Mouse (Mus musculus) layer of hippocampus, postnatal 36 days (tissue): ENCODE measurements around the gene Tmem163. TPM values are rescaled to one million over a fixed set of nuclear protein-coding genes. Genes with fewer than 3 reads are reported as not detected.

Source experiments
- DNase-seq, 2 experiments: peaks; one replicate each; pipeline ENCODE4 v3.0.0; 2022
- total RNA-seq, 2 experiments: library from RNA; stranded (reverse); gene quantifications; 2 replicates each; pipeline ENCODE4 v1.2.3; 2021

Tmem163 gene
- total RNA-seq, 2 experiments from 2014 or later, result 10.4 to 11.7 TPM

DNA sequence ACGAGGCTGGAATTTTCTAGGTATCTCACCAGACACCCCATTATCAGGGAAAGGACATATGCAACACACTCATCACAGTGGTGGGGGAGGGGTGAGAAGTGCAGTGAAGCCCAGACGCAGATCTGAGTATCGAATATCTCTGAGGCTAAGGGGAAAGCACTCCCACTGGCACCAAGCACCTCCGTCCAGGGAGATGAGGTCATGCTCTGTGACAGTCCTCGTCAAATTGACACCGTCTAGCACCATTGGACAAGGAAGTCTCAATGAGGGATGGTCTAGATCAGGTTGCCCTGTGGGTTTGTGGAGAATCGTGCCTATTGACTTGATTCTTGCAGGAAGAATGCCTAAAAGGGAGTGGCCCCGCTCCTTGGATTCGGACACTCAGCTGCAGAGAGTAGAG, 180.6 kb downstream of the Tmem163 start:
- DNase-seq, result no peak

GRCm38 (mm10) chr1:127496737-127497543, 182.4 kb downstream of the Tmem163 start:
- peak in 1 of 2 experiments; percentile 30 for DNase-seq

GRCm38 (mm10) chr1:127487161-127487560, 192.2 kb downstream of the Tmem163 start:
- peak in 1 of 2 experiments; percentile 31 for DNase-seq

- DNase-seq, result peak in 1 of 2 experiments; percentile 50
Observed at GRCm38 (mm10) chr1:127484826-127485225, 194.5 kb downstream of the Tmem163 start.

DNA sequence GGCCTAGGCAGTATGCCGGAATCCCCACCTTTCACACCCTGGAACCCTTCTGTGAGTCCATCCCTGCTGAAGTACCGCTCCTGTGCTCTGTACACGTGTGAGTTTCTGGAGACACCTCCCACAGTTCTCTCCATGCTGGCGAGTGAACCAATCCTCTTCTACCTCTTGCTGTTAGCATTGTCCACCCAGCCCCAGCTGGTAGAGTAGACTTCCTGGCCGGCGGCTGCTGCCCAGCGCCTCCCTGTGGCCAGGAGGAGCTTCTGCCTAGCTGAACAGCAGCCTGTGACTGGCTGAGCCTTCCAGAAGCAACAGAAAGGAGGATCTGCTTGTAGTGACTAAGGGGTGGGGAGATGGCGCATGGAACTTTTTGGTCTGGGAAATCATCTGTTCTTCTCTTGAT, 195.2 kb downstream of the Tmem163 start:
- DNase-seq, result no peak

- no peak for DNase-seq
Observed at GRCm38 (mm10) chr1:127482911-127483310, 196.4 kb downstream of the Tmem163 start.

GRCm38 (mm10) chr1:127475756-127476155, 203.6 kb downstream of the Tmem163 start:
- DNase-seq, result no peak

DNA sequence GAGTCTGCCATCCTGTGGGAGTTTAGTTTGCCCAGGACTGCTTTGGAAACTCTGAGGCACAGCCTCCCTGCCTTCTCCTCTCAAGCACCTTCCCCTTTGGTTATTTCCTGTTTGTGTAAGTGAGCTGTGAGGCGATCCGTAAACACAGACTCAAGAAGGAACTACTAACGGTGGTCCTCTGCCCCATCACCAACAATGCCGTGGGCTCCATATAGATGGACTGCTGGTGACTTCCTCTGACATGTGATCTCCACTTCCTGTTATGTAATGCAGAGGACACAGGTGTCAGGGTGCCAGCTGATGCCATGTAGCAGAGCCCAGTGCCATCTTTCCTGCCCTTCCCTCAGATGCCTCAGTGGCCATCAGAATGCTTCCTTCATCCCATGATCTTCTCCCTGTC, 209.2 kb downstream of the Tmem163 start:
- DNase-seq, result no peak

DNA sequence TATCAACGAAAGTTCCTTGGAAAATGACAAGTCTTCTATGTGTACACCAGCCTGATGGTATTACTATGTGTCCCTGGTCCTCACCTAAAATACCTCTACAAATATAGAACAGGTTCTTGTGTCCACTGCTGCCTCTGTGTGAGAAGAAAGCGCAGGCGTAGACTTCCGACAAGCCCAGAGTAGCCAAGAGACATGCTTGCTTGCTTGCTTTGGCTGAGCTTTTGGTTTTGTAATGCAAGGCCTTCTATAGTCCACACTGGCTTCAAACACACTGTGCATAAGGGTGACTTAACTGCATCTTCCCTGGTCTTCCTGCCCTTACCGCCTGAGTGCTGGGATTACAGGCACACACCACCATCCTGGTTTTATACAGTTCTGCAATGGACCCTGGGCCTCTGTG, 212.1 kb downstream of the Tmem163 start:
- DNase-seq, result no peak

DNA sequence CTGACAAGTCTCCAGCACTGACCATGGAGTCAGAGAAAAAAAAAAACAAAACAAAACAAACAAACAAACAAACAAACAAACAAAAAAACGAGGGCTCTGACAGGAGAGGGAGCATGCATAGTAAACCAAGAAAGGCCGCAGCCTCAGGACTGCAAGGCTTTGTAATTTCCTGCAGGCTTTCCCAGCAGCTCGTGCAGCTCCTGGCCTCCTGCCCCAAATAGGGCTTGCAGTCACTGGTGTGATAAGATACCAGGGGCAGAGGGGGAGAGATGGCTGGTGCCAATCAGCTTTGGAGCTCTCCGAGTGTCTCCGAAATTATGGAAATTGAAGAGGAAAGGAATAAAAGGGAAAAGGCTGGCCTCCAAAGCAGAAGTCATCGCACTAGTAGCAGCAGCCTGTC, 214.1 kb downstream of the Tmem163 start:
- no peak for DNase-seq

DNA sequence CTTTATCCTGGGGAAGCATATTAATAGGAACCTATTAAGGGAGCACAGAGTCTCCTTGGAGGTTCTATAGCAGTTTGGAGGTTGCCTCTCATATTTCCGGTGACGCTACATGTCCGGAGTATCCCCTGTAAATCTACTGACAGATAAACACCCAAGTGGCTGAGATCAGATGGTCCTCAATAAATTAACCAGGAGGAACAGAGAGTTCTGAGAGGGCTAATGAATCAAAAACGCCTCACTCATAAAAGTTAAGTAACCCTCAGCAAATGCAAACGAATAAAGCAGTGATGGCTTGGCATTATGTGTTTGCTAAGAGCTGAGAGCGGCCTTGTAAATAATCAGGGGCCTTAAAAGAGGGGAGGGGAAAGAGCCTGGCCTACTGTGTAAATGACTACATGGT, 215.3 kb downstream of the Tmem163 start:
- no peak for DNase-seq

DNA sequence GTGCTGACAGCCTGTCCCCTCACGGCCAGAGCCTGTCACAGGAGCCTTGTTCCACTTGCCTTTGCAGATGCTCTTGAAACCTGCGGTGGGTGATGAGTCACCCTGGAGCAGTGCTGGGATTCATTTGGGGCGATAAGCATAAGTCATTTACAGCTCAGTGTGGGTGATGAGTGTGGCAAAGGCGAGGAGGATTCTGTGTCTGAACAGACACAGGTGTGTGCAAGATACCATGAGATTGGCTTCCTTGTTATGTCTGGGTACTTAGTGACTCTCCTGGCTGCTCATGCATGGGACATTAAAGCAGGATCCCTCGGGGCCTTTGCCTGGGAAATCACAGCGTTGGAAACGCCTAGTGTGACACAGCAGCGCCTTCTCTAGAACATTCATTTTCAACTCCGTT, 218.3 kb downstream of the Tmem163 start:
- no peak for DNase-seq

GRCm38 (mm10) chr1:127459576-127459975, 219.8 kb downstream of the Tmem163 start:
- DNase-seq, result no peak

DNA sequence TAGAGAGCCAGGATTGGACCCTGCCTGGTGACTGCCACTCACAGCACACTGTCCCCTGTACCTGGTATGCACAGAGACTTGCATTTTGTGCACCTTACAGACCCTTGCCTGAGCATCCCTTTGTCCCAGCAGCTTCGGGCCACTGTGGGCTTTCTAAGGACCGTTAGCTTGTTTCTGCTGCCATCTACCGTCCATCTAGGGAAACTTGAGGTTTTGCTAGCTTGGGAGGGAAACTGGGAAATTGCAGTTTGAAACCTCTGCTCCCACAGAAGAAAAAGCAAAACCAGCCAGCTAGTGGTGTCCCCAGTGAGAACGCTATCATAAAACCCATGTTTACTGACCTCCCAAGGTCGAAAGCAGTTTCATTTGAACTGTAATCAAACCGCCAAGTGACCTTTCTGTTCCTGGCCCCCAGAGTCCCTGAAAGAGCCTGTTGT, 220.3 kb downstream of the Tmem163 start:
- DNase-seq, result peak; percentile 44 to 52

GRCm38 (mm10) chr1:127453397-127453796, 226.0 kb downstream of the Tmem163 start:
- no peak for DNase-seq

DNA sequence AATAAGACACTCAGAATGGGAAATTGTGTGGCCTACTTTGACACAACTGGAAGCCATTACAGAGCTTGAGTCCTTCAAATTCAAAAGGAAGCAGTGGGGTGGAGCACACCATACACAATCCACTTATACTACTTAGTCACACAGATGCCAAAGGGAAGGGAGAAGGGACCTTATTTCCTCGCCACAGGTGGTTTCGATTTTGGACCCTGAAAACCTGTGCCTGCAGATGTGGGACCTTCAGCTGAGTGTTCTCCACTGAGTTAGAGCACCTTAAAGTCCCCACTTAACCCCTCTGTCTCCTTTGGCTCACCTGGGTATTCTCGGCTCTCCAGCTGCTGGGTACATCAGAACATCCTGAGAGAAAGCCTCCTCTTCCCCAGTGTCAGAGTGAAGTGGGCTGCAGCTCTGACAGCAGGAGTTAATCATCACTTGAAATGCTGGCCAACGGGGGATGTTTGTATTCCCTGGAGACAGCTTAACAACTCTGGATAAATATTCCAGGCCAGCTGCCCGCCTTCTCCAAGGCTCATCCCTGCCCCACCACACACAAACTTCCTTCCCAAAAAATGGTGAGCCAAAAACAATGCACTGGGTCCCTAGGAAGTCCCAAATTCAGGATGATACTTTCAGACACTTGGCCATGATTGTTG, 234.4 kb downstream of the Tmem163 start:
- no peak for DNase-seq

GRCm38 (mm10) chr1:127442880-127443877, 236.2 kb downstream of the Tmem163 start:
- no peak for DNase-seq

- no peak for DNase-seq
Observed at GRCm38 (mm10) chr1:127441736-127442135, 237.6 kb downstream of the Tmem163 start.

DNA sequence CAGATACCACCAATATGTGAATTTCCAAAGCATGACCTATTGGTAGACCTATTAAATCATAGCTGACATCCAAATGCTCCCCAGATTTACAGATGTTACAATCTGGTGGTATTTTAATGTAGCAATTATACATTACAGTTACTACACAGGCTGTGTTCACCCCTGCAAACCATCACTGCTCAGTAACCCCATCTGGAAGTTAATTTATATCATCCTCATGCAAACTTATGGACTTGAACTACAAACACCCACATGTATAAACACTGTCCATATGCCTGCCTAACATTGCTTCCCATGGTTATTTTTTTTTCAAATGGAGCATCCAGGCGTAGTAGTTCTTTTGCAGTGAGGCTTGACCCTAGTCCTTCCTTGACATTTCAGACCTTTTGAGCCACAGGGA, 238.3 kb downstream of the Tmem163 start:
- DNase-seq, result no peak

- DNase-seq, result no peak
Observed at GRCm38 (mm10) chr1:127439452-127439891, 239.9 kb downstream of the Tmem163 start.

DNA sequence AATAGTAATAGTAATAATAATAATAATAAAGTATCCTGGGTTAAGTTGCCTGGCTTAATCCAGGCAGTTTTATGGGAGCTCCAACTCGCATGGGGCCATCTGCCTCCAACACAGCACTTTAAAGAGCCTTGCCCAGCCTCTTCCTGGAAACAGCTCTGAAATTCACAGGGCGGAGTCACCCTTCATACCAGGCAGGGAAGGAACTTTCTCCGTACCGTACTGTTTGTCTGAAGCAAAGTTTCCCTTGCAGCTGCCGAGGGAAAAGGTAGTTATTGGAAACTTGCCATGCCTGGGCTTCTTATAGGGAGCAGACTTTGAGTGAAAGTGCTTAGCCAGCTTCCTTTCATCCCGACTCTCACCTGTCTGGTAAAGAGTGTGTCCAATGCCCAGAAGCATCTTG, 242.3 kb downstream of the Tmem163 start:
- DNase-seq, result no peak
